Mouse (Mus musculus): ENCODE measurements at regions not wholly inside any gene's neighbourhood (a gene's known extent, or its start where the extent isn't known, plus 50 kb on each side); places are given as distances from the start of the nearest gene placed in this dataset.
"Not testable (repeated sequence)": the region's sequence is repeated elsewhere in the genome, so short reads cannot be mapped to it uniquely, and the experiment has no call there.

DNA sequence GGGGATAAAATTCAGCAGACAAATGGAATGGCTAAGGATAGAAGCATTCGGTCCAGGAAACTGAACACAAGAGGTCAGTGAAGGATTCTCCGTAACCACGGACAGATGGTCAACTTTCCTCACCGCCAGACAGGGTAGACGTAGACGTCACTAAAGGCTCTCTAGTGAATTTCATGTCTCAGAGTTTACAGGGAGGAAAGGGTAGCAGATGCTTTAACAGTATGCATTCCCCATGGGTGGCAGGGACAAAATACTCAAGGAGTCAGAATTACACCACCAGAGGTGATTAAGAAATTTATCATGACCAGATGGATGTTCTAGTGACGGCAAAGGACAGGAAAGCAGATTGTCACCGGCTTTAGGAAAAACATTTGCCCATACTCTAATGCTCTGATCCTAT lies 331.2 kb downstream of the Sh2d4b start:
- ChIA-PET CTCF (no interaction called here), POLR2A (no interaction called here)

- POLR2A ChIA-PET, CTCF ChIA-PET: not testable (repeated sequence)
These were observed 346.6 kb downstream of the Sh2d4b start for GRCm38 (mm10) chr14:40546421-40546820.

- ChIA-PET POLR2A (no interaction called here), CTCF (no interaction called here)
These were observed 360.0 kb downstream of the Sh2d4b start for GRCm38 (mm10) chr14:40533031-40533430.

DNA sequence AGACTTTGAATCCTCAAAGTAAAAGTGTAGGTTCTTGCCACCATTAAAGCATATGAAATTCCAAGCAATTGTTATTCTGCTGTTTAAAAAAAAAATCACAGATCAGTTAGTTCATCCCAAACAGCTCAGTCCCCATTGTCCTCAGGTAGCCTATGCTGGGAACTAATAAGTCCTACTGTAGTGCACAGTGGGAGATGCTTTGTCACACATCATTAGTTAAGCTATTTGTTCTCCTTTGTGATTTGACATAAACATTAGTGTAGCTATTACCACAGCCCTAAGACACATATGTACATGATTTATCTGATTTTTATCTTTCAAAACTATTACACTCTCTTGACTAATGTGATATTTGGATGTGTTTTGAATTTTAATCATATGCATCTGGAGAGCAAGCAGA lies 378.4 kb downstream of the Sh2d4b start:
- POLR2A ChIA-PET, result no interaction called here
- CTCF ChIA-PET, result interaction anchor here in 1 of 4 experiments (0.6 kb wide), 1 partner anchor 521 kb away, joined by 3 read pairs; no protein-coding TSS in a partner anchor
